Mouse (Mus musculus) adrenal gland, postnatal 4 days (tissue): ENCODE measurements around the gene Prmt2. TPM values are rescaled to one million over a fixed set of nuclear protein-coding genes. Genes with fewer than 3 reads are reported as not detected.
A peak's percentile ranks its signal among the peaks of the same experiment; 100 is the strongest.

Experiments
- DNase-seq, 2 experiments: peaks; one replicate each; pipeline ENCODE4 v3.0.0; 2021 to 2022; ENCODE audit warnings: low spot score in 2 of 2, mixed read lengths in 2 of 2
- microRNA-seq: library from miRNA; unstranded; fragments of <30 nt; microRNA quantifications from one replicate; pipeline ENCODE4 v1.2.0, GENCODE M21; 2021
- total RNA-seq, 2 experiments: library from RNA; stranded (reverse); gene quantifications; 2 replicates each; pipeline ENCODE4 v1.2.3; 2021

The Prmt2 gene
- total RNA-seq, 2 experiments from 2014 or later, result 18.8 to 20.2 TPM

- DNase-seq, result no peak
Measured at GRCm38 (mm10) chr10:76225944-76226343, 11.7 kb downstream of the Prmt2 start.

GRCm38 (mm10) chr10:76218240-76218639 is 19.4 kb downstream of the Prmt2 start:
- no peak for DNase-seq

- DNase-seq, result no peak
Measured at GRCm38 (mm10) chr10:76217056-76217455, 20.6 kb downstream of the Prmt2 start.

GRCm38 (mm10) chr10:76214161-76214560 is 23.5 kb downstream of the Prmt2 start:
- no peak for DNase-seq

GRCm38 (mm10) chr10:76212121-76212520 is 25.5 kb downstream of the Prmt2 start:
- DNase-seq, result no peak

GRCm38 (mm10) chr10:76210806-76211205 is 26.9 kb downstream of the Prmt2 start:
- DNase-seq, result no peak

- peak in 1 of 2 experiments; percentile 2 for DNase-seq
Measured at GRCm38 (mm10) chr10:76209241-76209640, 28.4 kb downstream of the Prmt2 start.

- no peak for DNase-seq
Measured at GRCm38 (mm10) chr10:76207262-76207796, 30.3 kb downstream of the Prmt2 start.

- DNase-seq, result no peak
Measured at GRCm38 (mm10) chr10:76203798-76204283, 33.8 kb downstream of the Prmt2 start.

- peak; percentile 22 to 41 for DNase-seq
Measured at GRCm38 (mm10) chr10:76201978-76202377, 35.7 kb downstream of the Prmt2 start.

- DNase-seq, result no peak
Measured at GRCm38 (mm10) chr10:76201416-76201815, 36.2 kb downstream of the Prmt2 start.

GRCm38 (mm10) chr10:76188010-76188409 is 49.7 kb downstream of the Prmt2 start:
- no peak for DNase-seq

GRCm38 (mm10) chr10:76185216-76185615 is 52.4 kb downstream of the Prmt2 start:
- DNase-seq, result no peak

GRCm38 (mm10) chr10:76174899-76175298 is 62.8 kb downstream of the Prmt2 start:
- DNase-seq, result no peak

GRCm38 (mm10) chr10:76158009-76158408 is 79.7 kb downstream of the Prmt2 start:
- no peak for DNase-seq

GRCm38 (mm10) chr10:76157528-76157927 is 80.1 kb downstream of the Prmt2 start:
- no peak for DNase-seq

Small RNA genes lying within 50 kb of the gene (microRNA-seq; reads per million reads assigned to microRNA genes)
- gene Mir678, result not detected

Other genes starting within 250 kb of the Prmt2 start
- gene Zfp280b, start 205.2 kb downstream of the Prmt2 start, total RNA-seq, result 10 to 100 TPM; 14.5 to 16.6 TPM
- not detected for gene Slc5a4b, start 126.9 kb downstream of the Prmt2 start, total RNA-seq
- not detected for gene Slc5a4a, start 90.4 kb downstream of the Prmt2 start, total RNA-seq
- 10 to 100 TPM in 1 of 2 experiments, 1 to 10 TPM in 1; 9.5 to 11.2 TPM for gene S100b, start 16.0 kb upstream of the Prmt2 start, total RNA-seq
- gene Dip2a, start 107.4 kb upstream of the Prmt2 start, total RNA-seq, result 10 to 100 TPM; 39.8 to 42.4 TPM
- gene AC141477.1, start 202.6 kb upstream of the Prmt2 start, total RNA-seq, result not detected
- 10 to 100 TPM; 30.3 to 31.5 TPM for gene Pcnt, start 204.9 kb upstream of the Prmt2 start, total RNA-seq
- not detected for gene 2610028H24Rik, start 211.2 kb upstream of the Prmt2 start, total RNA-seq
- gene Mcm3ap, start 231.1 kb upstream of the Prmt2 start, total RNA-seq, result 10 to 100 TPM; 46.5 to 47.3 TPM
- gene Ybey, start 231.2 kb upstream of the Prmt2 start, total RNA-seq, result 1 to 10 TPM; 5.0 to 6.3 TPM